Mouse (Mus musculus) G1E (cell line): ENCODE data around the gene Fam83f.

Experiments used
- CTCF ChIP-seq: IDR thresholded peaks from 2 replicates; pipeline ENCODE4 v1.5.1; 2012; ENCODE audit warnings: low read depth, low read length, inconsistent platforms, mixed read lengths
- POLR2AphosphoS5 ChIP-seq: IDR thresholded peaks from 2 replicates; pipeline ENCODE4 v1.6.1; 2012; ENCODE audit warnings: low read depth, low read length, inconsistent platforms; ENCODE audit not compliant: insufficient replicate concordance

GRCm38 (mm10) chr15:80681466-80681881 is 9.8 kb downstream of the Fam83f start:
- TF ChIP-seq POLR2AphosphoS5: no peak
- TF ChIP-seq CTCF: no peak
